Mouse (Mus musculus) hindbrain, embryonic 15.5 days (tissue): Measurements from ENCODE around the gene Inpp4b. TPM values are rescaled to one million over a fixed set of nuclear protein-coding genes. Genes with fewer than 3 reads are reported as not detected.
"Not testable (repeated sequence)": the region's sequence is repeated elsewhere in the genome, so short reads cannot be mapped to it uniquely, and the experiment has no call there.

Experiments used
- ATAC-seq: fragments of 200-750 bp; cut with Nextera tagmentation; 2 replicates; pipeline ENCODE4 v1.8.0; 2017; ENCODE audit warnings: low read depth, moderate number of reproducible peaks, moderate TSS enrichment; ENCODE audit not compliant: low FRiP score
- H3K27ac ChIP-seq: fragments of 300-500 bp; sonication (generic); replicated peaks from 2 replicates; pipeline ENCODE4 v1.5.1; 2015; ENCODE audit warnings: mild to moderate bottlenecking, inconsistent platforms
- H3K27me3 ChIP-seq: fragments of 300-500 bp; sonication (generic); 2 replicates; pipeline ENCODE4 v1.6.1; 2015; ENCODE audit warnings: control low read depth, inconsistent platforms
- H3K36me3 ChIP-seq: fragments of 300-500 bp; sonication (generic); 2 replicates; pipeline ENCODE4 v1.6.1; 2015; ENCODE audit warnings: control low read depth, inconsistent platforms
- H3K4me1 ChIP-seq: fragments of 300-500 bp; sonication (generic); replicated peaks from 2 replicates; pipeline ENCODE4 v1.6.1; 2015; ENCODE audit warnings: control low read depth, inconsistent platforms
- H3K4me2 ChIP-seq: fragments of 300-500 bp; sonication (generic); 2 replicates; pipeline ENCODE4 v1.6.1; 2015; ENCODE audit warnings: moderate library complexity, mild to moderate bottlenecking, inconsistent platforms
- H3K4me3 ChIP-seq: fragments of 300-500 bp; sonication (generic); 2 replicates; pipeline ENCODE4 v1.5.1; 2015; ENCODE audit warnings: mild to moderate bottlenecking, inconsistent platforms
- H3K9ac ChIP-seq: fragments of 300-500 bp; sonication (generic); 2 replicates; pipeline ENCODE4 v1.6.1; 2015; ENCODE audit warnings: inconsistent platforms
- H3K9me3 ChIP-seq: fragments of 300-500 bp; sonication (generic); 2 replicates; pipeline ENCODE4 v1.6.1; 2016; ENCODE audit warnings: control low read depth, inconsistent platforms
- WGBS: fragments of 180-500 bp; shearing (Covaris S2); methylation state at CpG from one replicate; pipeline ENCODE4 v1.1.7; 2015; 5-methylcytosine and 5-hydroxymethylcytosine counted together
- polyA plus RNA-seq: library from polyadenylated mRNA; unstranded; fragments of >200 nt; fragmentation: Nextera tagmentation; extraction: Ambion mirVana; gene quantifications from 2 replicates; pipeline ENCODE4 v1.2.1, GENCODE M21; 2015

Gene Inpp4b
- polyA plus RNA-seq, 1 experiment from 2014 or later, result 9.0 TPM

DNA sequence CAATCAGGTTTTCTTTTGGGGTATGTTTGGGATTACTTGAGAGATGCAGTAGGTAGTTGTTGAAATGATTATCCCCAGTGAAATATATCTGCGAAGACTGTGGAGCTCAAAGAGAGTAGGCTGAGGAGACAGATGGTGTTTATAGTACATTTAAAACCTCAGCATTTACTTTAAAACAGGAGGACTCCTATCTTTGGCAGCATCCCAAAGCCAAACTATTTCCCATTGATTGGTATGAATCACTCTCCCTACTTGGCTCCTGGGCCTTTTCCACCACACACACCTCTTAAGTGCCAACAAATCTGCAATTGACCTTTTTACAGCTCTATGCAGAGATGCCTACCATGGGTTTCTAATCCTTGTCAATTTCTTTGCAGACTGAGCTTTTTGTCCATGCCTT is 654.5 kb downstream of the Inpp4b start:
- Histone ChIP-seq H3K9me3 (no peaks in the 10 kb centered on the region), H3K9ac (no peak overlapping the region), H3K4me3 (no peak overlapping the region), H3K36me3 (no peaks in the 10 kb centered on the region), H3K27ac (no peak overlapping the region), H3K4me1 (no peaks in the 10 kb centered on the region), H3K27me3 (no peaks in the 10 kb centered on the region), H3K4me2 (no peak overlapping the region)
- ATAC-seq, result no peak
- 74% methylated on average over 1 of the region's 1 CpGs for WGBS

DNA sequence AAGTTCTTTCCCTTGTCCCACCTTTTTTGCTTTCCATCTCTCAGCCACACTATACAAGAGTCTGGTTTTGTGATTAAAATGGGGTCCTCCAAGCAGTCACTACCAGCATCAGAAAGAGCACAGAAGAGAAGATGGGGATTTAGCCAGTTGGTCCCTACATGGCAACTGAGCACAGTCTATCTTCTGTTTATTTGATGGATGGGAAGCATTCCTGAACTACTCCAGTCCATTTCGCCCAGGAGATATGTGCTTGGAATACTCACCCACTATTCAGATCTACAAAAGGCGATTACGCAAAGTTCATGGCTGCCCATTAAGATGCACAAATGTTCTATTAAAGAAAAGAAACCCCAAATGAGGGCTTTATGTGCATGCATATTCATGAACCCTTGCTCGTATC is 661.8 kb downstream of the Inpp4b start:
- Histone ChIP-seq H3K9ac (no peak overlapping the region), H3K27ac (no peak overlapping the region), H3K4me2 (no peak overlapping the region), H3K36me3 (no peaks in the 10 kb centered on the region), H3K27me3 (no peaks in the 10 kb centered on the region), H3K4me1 (no peaks in the 10 kb centered on the region), H3K4me3 (no peak overlapping the region), H3K9me3 (no peaks in the 10 kb centered on the region)
- WGBS, result 54% methylated on average over 4 of the region's 4 CpGs
- ATAC-seq, result peak; percentile 74

DNA sequence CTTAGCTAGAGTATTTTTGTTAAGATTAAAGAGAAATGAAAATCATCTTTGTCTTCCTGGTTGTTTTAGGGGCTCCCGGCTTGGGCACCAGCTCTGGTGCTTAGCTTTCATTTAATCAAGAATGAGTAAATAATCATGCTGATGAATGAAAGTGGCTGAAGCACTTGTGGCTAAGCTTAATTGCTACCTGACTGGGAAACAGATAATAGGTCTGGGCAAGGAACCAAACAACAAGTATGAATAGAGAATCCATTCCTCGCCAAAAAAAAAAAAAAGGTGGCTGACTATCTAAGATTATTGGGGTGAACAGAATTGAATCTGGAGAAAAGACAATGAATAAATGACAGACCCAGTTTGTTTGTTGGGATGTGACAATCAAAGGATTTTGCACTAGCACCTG is 663.1 kb downstream of the Inpp4b start:
- Histone ChIP-seq H3K36me3 (no peaks in the 10 kb centered on the region), H3K4me3 (no peak overlapping the region), H3K27me3 (no peaks in the 10 kb centered on the region), H3K4me1 (no peaks in the 10 kb centered on the region), H3K9me3 (no peaks in the 10 kb centered on the region), H3K4me2 (no peak overlapping the region), H3K27ac (no peak overlapping the region), H3K9ac (no peak overlapping the region)
- WGBS, result 66% methylated on average over 2 of the region's 2 CpGs
- no peak for ATAC-seq

DNA sequence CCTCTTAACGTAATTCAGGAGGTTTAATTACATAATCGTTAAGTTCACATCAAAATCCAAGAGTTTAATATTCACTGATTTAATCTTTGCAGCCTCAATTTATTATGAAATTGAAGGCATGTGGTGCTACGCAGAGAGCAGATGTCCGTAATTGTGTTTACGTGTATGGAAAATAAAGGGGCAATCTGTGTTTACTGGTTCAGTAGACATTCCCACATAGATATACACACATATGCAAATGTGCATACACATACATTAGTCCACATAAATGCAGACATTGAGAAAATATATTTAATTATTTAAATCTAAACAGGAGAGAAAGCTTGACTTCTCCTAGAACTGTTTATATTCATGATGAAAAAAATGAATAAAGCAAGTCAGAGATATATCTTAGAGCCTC is 675.4 kb downstream of the Inpp4b start:
- no peaks in the 10 kb centered on the region for H3K36me3 ChIP-seq
- no peaks in the 10 kb centered on the region for H3K27me3 ChIP-seq
- H3K4me2 ChIP-seq, result no peak overlapping the region
- no peaks in the 10 kb centered on the region for H3K9me3 ChIP-seq
- H3K4me1 ChIP-seq, result peaks cover 8% of the 10 kb centered on the region; the same call in 1 of the 2 replicates
- no peak overlapping the region for H3K9ac ChIP-seq
- ATAC-seq, result no peak
- 57% methylated on average over 5 of the region's 5 CpGs for WGBS
- no peak overlapping the region for H3K27ac ChIP-seq
- H3K4me3 ChIP-seq, result no peak overlapping the region

DNA sequence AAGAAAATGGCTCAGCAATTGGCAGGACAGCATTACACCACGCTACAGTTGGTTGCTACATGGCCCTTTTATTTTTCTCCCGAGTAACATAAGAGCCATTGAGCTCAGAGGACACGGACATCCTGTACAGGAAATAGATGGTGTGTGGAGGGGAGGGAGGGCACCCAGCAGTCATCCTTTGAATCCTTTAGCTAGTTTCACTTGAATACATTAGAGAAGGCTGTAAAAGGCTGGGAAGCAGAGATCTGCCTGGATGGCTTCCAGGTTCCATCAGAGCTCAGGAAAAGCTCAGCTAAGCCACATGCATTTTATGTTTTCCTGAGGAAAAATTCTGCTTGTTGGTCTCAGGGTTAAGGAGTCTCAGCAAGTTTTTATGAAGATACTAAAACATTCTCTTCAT is 685.0 kb downstream of the Inpp4b start:
- Histone ChIP-seq H3K4me1 (0 out of 2 replicates have a peak, but pooled peaks cover 3% of the 10 kb centered on the region), H3K27ac (no peak overlapping the region), H3K27me3 (no peaks in the 10 kb centered on the region), H3K9me3 (no peaks in the 10 kb centered on the region), H3K4me3 (no peak overlapping the region), H3K36me3 (no peaks in the 10 kb centered on the region), H3K9ac (no peak overlapping the region), H3K4me2 (no peak overlapping the region)
- WGBS, result 28% methylated on average over 3 of the region's 3 CpGs
- ATAC-seq, result peak; percentile 77

DNA sequence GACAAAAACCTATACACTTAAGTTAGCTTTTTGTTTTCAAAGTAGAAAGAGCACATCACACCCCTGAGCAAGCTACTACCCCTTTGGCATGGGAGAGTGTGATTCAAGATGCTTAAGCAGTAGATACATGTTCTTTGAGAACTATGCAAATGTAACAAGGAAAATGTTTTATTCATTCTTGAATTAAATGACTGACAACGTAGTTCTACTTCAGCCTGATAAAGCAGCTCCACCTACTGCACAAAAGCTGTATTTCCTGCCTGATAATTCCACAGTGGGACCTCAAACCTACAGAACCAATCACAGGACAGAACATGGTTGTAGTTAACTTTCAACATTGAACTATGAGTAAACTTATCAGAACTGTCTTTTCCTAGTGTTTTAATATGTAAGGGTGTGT is 686.5 kb downstream of the Inpp4b start:
- peak; percentile 19; the same call in 1 of the 2 replicates for ATAC-seq
- Histone ChIP-seq H3K4me1 (0 out of 2 replicates have a peak, but pooled peaks cover 3% of the 10 kb centered on the region), H3K4me2 (no peak overlapping the region), H3K27ac (no peak overlapping the region), H3K9me3 (no peaks in the 10 kb centered on the region), H3K9ac (no peak overlapping the region), H3K27me3 (no peaks in the 10 kb centered on the region), H3K4me3 (no peak overlapping the region), H3K36me3 (no peaks in the 10 kb centered on the region)
- WGBS, result 20% methylated on average over 1 of the region's 1 CpGs

DNA sequence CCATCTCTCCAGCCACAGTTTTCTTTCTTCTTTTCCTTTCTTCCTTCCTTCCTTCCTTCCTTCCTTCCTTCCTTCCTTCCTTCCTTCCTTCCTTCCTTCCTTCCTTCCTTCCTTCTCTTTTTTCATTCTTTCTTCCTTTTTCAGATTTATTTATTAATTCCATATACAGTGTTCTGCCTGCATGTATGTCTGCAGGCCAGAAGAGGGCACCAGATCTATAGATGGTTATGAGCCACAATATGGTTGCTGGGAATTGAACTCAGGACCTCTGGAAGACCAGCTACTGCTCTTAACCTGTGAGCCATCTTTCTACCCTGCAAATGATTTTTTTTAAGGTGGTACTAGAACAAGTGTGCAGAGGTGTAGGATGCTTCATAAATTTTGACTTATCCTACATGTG is 689.7 kb downstream of the Inpp4b start:
- H3K9ac ChIP-seq, H3K4me2 ChIP-seq, ATAC-seq, H3K27me3 ChIP-seq, H3K27ac ChIP-seq, H3K4me1 ChIP-seq, H3K36me3 ChIP-seq, H3K4me3 ChIP-seq, H3K9me3 ChIP-seq: not testable (repeated sequence)

DNA sequence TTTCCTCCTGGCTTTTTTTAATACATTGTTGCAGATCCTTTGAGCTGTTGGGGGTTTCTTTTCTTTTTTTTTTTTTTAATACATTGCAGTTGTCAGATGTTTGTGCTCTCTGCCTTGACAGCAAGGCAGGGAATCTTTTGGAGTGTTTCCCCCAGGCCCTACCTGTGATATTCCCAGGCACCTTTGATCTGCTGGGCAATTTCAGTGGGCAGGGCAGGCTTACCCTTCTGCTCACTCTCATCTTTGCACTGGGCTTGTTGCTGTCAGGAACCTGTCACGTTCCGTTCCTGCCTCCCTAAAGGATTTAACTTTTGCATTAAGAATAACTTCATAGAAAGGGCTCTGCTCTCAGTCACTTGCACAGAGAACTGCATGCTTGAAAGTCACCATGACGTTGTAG is 711.7 kb downstream of the Inpp4b start:
- Histone ChIP-seq H3K27ac (no peak overlapping the region), H3K9ac (no peak overlapping the region), H3K9me3 (no peaks in the 10 kb centered on the region), H3K27me3 (no peaks in the 10 kb centered on the region), H3K4me3 (no peak overlapping the region), H3K36me3 (no peaks in the 10 kb centered on the region), H3K4me1 (no peaks in the 10 kb centered on the region), H3K4me2 (no peak overlapping the region)
- no peak for ATAC-seq
- WGBS, result 78% methylated on average over 3 of the region's 3 CpGs

DNA sequence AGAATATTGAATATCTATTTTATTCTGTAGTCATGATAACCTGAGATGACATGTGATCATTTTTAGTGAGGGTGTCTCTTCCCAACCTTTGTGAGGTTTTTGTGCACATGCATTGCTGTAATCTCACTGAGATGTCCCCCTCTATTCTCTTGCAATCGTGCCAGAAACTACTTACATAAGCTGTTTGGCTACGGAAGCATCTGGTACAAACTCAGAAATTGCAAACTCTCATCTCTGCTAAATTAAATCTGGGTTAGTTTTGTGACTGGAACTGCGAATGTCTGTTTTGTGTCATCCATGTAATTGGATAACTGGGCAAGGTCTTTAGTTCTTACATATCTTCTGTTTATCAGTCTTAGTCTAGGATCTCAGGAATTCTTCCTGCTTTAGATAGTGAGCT is 725.3 kb downstream of the Inpp4b start:
- H3K27ac ChIP-seq, result no peak overlapping the region
- H3K4me3 ChIP-seq, result no peak overlapping the region
- no peak overlapping the region for H3K9ac ChIP-seq
- no peaks in the 10 kb centered on the region for H3K4me1 ChIP-seq
- WGBS, result 81% methylated on average over 3 of the region's 3 CpGs
- no peaks in the 10 kb centered on the region for H3K9me3 ChIP-seq
- no peaks in the 10 kb centered on the region for H3K27me3 ChIP-seq
- ATAC-seq, result no peak
- no peak overlapping the region for H3K4me2 ChIP-seq
- H3K36me3 ChIP-seq, result no peaks in the 10 kb centered on the region

DNA sequence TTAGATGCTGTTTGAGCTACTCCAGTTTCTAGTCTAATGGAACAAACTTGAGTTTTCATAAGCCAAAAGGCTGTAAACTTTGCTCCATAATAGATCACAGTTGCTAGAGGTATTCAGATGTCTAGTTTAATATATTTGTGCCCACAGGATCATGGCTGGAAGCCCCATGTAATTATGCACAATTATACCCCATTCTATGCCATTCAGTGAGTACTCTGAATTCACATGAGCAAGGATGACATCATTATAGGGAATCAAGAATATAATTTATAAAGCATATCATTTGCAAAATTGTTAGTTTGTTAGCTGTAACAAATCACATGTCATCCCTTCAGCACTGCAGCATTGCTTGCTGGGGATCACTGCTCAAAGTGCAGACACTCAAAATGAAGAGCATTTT is 736.9 kb downstream of the Inpp4b start:
- Histone ChIP-seq H3K27me3 (no peaks in the 10 kb centered on the region), H3K9me3 (no peaks in the 10 kb centered on the region), H3K36me3 (no peaks in the 10 kb centered on the region), H3K4me1 (no peaks in the 10 kb centered on the region), H3K4me2 (no peak overlapping the region), H3K4me3 (no peak overlapping the region), H3K27ac (no peak overlapping the region), H3K9ac (no peak overlapping the region)
- ATAC-seq, result no peak

DNA sequence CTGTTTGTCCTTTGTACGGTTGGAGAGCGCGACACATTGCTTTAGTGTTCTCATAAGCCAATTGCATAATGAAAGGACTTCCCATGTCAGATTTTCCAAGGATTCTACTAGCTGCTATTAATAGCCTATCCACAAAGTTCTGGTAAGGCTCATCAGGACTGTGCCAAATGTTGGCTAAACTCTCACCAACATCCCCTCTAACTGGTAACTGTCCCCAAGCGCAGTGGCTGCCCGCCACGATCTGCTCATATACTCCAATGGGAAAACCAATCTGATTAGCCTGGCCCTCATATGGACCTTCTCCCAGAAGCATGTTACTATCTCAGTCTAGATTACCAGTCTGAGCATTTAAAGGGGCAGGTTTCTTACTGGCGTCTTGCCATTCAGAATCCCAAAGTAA is 744.3 kb downstream of the Inpp4b start:
- 96% methylated on average over 7 of the region's 7 CpGs for WGBS
- H3K27ac ChIP-seq, ATAC-seq: not testable (repeated sequence)

DNA sequence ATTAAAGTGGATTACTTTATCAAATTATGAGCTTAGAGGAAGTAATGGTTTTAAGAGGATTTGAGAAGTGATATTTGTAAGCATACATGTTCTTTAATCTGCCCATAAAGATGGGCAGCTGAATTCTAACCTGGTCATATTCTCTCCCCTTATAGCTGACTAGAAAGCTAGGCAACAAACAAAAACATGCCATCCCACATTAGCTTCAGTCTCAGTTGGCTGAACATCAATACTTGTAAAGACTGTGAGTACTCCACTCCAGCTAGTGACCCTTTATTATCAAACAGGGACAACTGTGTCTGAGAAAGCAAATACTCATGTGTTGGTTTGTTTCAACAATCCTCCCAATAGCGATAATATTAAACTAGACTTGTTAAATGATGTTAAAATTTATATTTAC is 748.5 kb downstream of the Inpp4b start:
- H3K4me3 ChIP-seq, result no peak overlapping the region
- 84% methylated on average over 1 of the region's 1 CpGs for WGBS
- ATAC-seq, result no peak

More for the DNA sequence above, 744.3 kb downstream of the Inpp4b start:
- H3K36me3 ChIP-seq, H3K9ac ChIP-seq, H3K4me3 ChIP-seq, H3K9me3 ChIP-seq, H3K4me1 ChIP-seq, H3K4me2 ChIP-seq, H3K27me3 ChIP-seq: not testable (repeated sequence)

DNA sequence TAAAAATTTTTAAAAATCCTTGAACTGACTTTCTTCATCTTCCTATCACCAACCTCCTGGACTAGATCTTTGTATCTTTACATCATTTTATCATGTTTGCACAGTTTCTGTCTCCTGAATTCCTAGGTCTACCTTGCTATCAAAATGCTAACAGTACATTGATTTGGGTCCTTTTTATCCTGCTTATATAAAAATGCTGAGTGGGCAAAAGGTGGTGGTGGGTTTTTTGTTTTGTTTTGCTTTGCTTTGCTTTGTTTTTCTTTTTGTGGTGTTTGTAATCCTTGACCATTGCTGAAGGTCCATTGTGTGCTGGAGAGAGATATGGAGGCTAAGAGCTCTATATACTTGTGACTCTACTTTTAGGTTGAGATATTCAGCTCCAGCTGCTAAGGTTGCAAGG is 750.9 kb downstream of the Inpp4b start:
- no peak for ATAC-seq
- no peak overlapping the region for H3K27ac ChIP-seq
- H3K36me3 ChIP-seq, result no peaks in the 10 kb centered on the region
- no peak overlapping the region for H3K4me2 ChIP-seq
- no peaks in the 10 kb centered on the region for H3K9me3 ChIP-seq
- no peaks in the 10 kb centered on the region for H3K4me1 ChIP-seq
- no peaks in the 10 kb centered on the region for H3K27me3 ChIP-seq
- no peak overlapping the region for H3K4me3 ChIP-seq
- H3K9ac ChIP-seq, result no peak overlapping the region

More for the DNA sequence above, 748.5 kb downstream of the Inpp4b start:
- H3K4me2 ChIP-seq, result no peak overlapping the region
- H3K27me3 ChIP-seq, result no peaks in the 10 kb centered on the region
- H3K36me3 ChIP-seq, result no peaks in the 10 kb centered on the region
- no peak overlapping the region for H3K27ac ChIP-seq
- H3K9ac ChIP-seq, result no peak overlapping the region
- no peaks in the 10 kb centered on the region for H3K4me1 ChIP-seq
- H3K9me3 ChIP-seq, result no peaks in the 10 kb centered on the region
